Mouse (Mus musculus): ENCODE data around the gene Zfp933. TPM values are rescaled to one million over a fixed set of nuclear protein-coding genes. Genes with fewer than 3 reads are reported as not detected.
"Not testable (repeated sequence)": the region's sequence is repeated elsewhere in the genome, so short reads cannot be mapped to it uniquely, and the experiment has no call there.

The Zfp933 gene
- total RNA-seq, 2 experiments from 2014 or later = 20.3 to 21.4 TPM

GRCm38 (mm10) chr4:147865651-147866050 is 17.5 kb upstream of the Zfp933 start:
- DNase-seq (ENCODE audit: low spot score in 2 of 2) = no peak

- DNase-seq (ENCODE audit: low spot score in 2 of 2) = no peak
Measured at GRCm38 (mm10) chr4:147862051-147862450, 13.9 kb upstream of the Zfp933 start.

GRCm38 (mm10) chr4:147850776-147851175 is 2.6 kb upstream of the Zfp933 start:
- no peak for DNase-seq (ENCODE audit: low spot score in 2 of 2)

GRCm38 (mm10) chr4:147848584-147848991 is 422 bp upstream of the Zfp933 start:
- no peak for DNase-seq (ENCODE audit: low spot score in 2 of 2)

GRCm38 (mm10) chr4:147842871-147843270 is 5.3 kb downstream of the Zfp933 start:
- no peak for DNase-seq (ENCODE audit: low spot score in 2 of 2)

GRCm38 (mm10) chr4:147839282-147839681 is 8.9 kb downstream of the Zfp933 start:
- peak in 1 of 2 experiments; percentile 19 for DNase-seq (ENCODE audit: low spot score in 2 of 2)

GRCm38 (mm10) chr4:147824389-147824788 is 23.8 kb downstream of the Zfp933 start:
- DNase-seq (ENCODE audit: low spot score in 2 of 2) = no peak

- DNase-seq (ENCODE audit: low spot score in 2 of 2) = not testable (repeated sequence)
Measured at GRCm38 (mm10) chr4:147821414-147821813, 26.8 kb downstream of the Zfp933 start.

GRCm38 (mm10) chr4:147819659-147820058 is 28.5 kb downstream of the Zfp933 start:
- not testable (repeated sequence) for DNase-seq (ENCODE audit: low spot score in 2 of 2)

- DNase-seq (ENCODE audit: low spot score in 2 of 2) = no peak
Measured at GRCm38 (mm10) chr4:147814592-147815167, 33.5 kb downstream of the Zfp933 start.

GRCm38 (mm10) chr4:147813249-147813765 is 34.9 kb downstream of the Zfp933 start:
- no peak for DNase-seq (ENCODE audit: low spot score in 2 of 2)

GRCm38 (mm10) chr4:147809966-147810304 is 38.2 kb downstream of the Zfp933 start:
- DNase-seq (ENCODE audit: low spot score in 2 of 2) = not testable (repeated sequence)

- DNase-seq (ENCODE audit: low spot score in 2 of 2) = not testable (repeated sequence)
Measured at GRCm38 (mm10) chr4:147809292-147809965, 38.7 kb downstream of the Zfp933 start, which contains the start of gene Zfp984. Zfp984 (minus strand) TSS chr4:147809788.

GRCm38 (mm10) chr4:147808483-147808882 is 39.7 kb downstream of the Zfp933 start:
- not testable (repeated sequence) for DNase-seq (ENCODE audit: low spot score in 2 of 2)

- not testable (repeated sequence) for DNase-seq (ENCODE audit: low spot score in 2 of 2)
Measured at GRCm38 (mm10) chr4:147795308-147795707, 52.9 kb downstream of the Zfp933 start.

- not testable (repeated sequence) for DNase-seq (ENCODE audit: low spot score in 2 of 2)
Measured at GRCm38 (mm10) chr4:147794026-147794665, 54.0 kb downstream of the Zfp933 start.

- not testable (repeated sequence) for DNase-seq (ENCODE audit: low spot score in 2 of 2)
Measured at GRCm38 (mm10) chr4:147793390-147793916, 54.7 kb downstream of the Zfp933 start.

GRCm38 (mm10) chr4:147791729-147792128 is 56.4 kb downstream of the Zfp933 start:
- DNase-seq (ENCODE audit: low spot score in 2 of 2) = not testable (repeated sequence)

Measured in left cerebral cortex, adult 18-20 months (tissue).